Mouse (Mus musculus) bone marrow macrophage, adult 2 months (primary cell): ENCODE measurements around the gene Gdf15. TPM values are rescaled to one million over a fixed set of nuclear protein-coding genes. Genes with fewer than 3 reads are reported as not detected.

ENCODE experiments used
- H3K27ac ChIP-seq: 2 replicates; pipeline ENCODE4 v1.5.1; 2012; ENCODE audit warnings: low read depth, low read length; ENCODE audit not compliant: insufficient read depth
- H3K4me1 ChIP-seq: 2 replicates; pipeline ENCODE4 v1.6.1; 2012; ENCODE audit warnings: low read length; ENCODE audit not compliant: control insufficient read depth, insufficient read depth
- H3K4me3 ChIP-seq: 2 replicates; pipeline ENCODE4 v1.5.1; 2012; ENCODE audit warnings: mild to moderate bottlenecking, low read length, moderate library complexity; ENCODE audit not compliant: insufficient read depth
- CTCF ChIP-seq: IDR thresholded peaks from 2 replicates; pipeline ENCODE4 v1.5.1; 2012; ENCODE audit warnings: low read depth, mild to moderate bottlenecking, low read length, moderate library complexity
- POLR2A ChIP-seq: IDR thresholded peaks from 2 replicates; pipeline ENCODE4 v1.6.1; 2012; ENCODE audit warnings: mild to moderate bottlenecking, low read depth, low read length, borderline replicate concordance
- polyA plus RNA-seq: library from polyadenylated mRNA; stranded (reverse); fragments of >200 nt; gene quantifications from 2 replicates; pipeline ENCODE4 v1.2.4, GENCODE M21; 2012; ENCODE audit not compliant: missing spikeins, insufficient read depth, insufficient read length

Gene Gdf15
- polyA plus RNA-seq, 1 experiment: 3.3 TPM

- H3K4me1 ChIP-seq: peaks cover 38% of the 10 kb centered on the region
- TF ChIP-seq CTCF (no peak), POLR2A (no peak)
- H3K27ac ChIP-seq: no peak overlapping the region
- H3K4me3 ChIP-seq: peak overlapping the region; percentile 94; the same call in 1 of the 2 replicates
Observed at GRCm38 (mm10) chr8:70657739-70658138, 25.5 kb upstream of the Gdf15 start.

- Histone ChIP-seq H3K27ac (no peak overlapping the region), H3K4me1 (peaks cover 41% of the 10 kb centered on the region), H3K4me3 (no peak overlapping the region)
- TF ChIP-seq CTCF: no peak
- TF ChIP-seq POLR2A: no peak
Observed at GRCm38 (mm10) chr8:70657214-70657613, 25.0 kb upstream of the Gdf15 start.

GRCm38 (mm10) chr8:70656193-70656790 is 24.0 kb upstream of the Gdf15 start:
- Histone ChIP-seq H3K4me3 (no peak overlapping the region), H3K4me1 (peaks cover 41% of the 10 kb centered on the region), H3K27ac (no peak overlapping the region)
- TF ChIP-seq POLR2A (no peak), CTCF (no peak)

GRCm38 (mm10) chr8:70655469-70655868 is 23.2 kb upstream of the Gdf15 start:
- TF ChIP-seq POLR2A (no peak), CTCF (no peak)
- Histone ChIP-seq H3K27ac (no peak overlapping the region), H3K4me3 (no peak overlapping the region), H3K4me1 (peaks cover 40% of the 10 kb centered on the region)

- TF ChIP-seq CTCF: no peak
- TF ChIP-seq POLR2A: no peak
- H3K4me3 ChIP-seq: no peak overlapping the region
- H3K27ac ChIP-seq: peak overlapping the region; percentile 66
- H3K4me1 ChIP-seq: peaks cover 45% of the 10 kb centered on the region
Observed at GRCm38 (mm10) chr8:70654121-70654520, 21.9 kb upstream of the Gdf15 start.

- peaks cover 50% of the 10 kb centered on the region for H3K4me1 ChIP-seq
- TF ChIP-seq CTCF: peak; percentile 96
- no peak for TF ChIP-seq POLR2A
- no peak overlapping the region for H3K4me3 ChIP-seq
- H3K27ac ChIP-seq: peak overlapping the region; percentile 59
Observed at GRCm38 (mm10) chr8:70653226-70653625, 21.0 kb upstream of the Gdf15 start.

- Histone ChIP-seq H3K4me1 (peaks cover 69% of the 10 kb centered on the region), H3K4me3 (no peak overlapping the region), H3K27ac (peak overlapping the region; percentile 97)
- TF ChIP-seq CTCF (no peak), POLR2A (no peak)
Observed at GRCm38 (mm10) chr8:70650351-70650750, 18.1 kb upstream of the Gdf15 start.

- TF ChIP-seq CTCF (no peak), POLR2A (no peak)
- Histone ChIP-seq H3K27ac (peak overlapping the region; percentile 97), H3K4me3 (peak overlapping the region; percentile 16), H3K4me1 (peaks cover 70% of the 10 kb centered on the region)
Observed at GRCm38 (mm10) chr8:70649324-70649723, 17.1 kb upstream of the Gdf15 start.

- no peak for TF ChIP-seq POLR2A
- TF ChIP-seq CTCF: no peak
- peaks cover 67% of the 10 kb centered on the region for H3K4me1 ChIP-seq
- H3K4me3 ChIP-seq: peak overlapping the region; percentile 16
- H3K27ac ChIP-seq: peak overlapping the region; percentile 97
Observed at GRCm38 (mm10) chr8:70648921-70649320, 16.7 kb upstream of the Gdf15 start.

- TF ChIP-seq CTCF (no peak), POLR2A (no peak)
- H3K27ac ChIP-seq: peak overlapping the region; percentile 97
- H3K4me1 ChIP-seq: peaks cover 67% of the 10 kb centered on the region
- no peak overlapping the region for H3K4me3 ChIP-seq
Observed at GRCm38 (mm10) chr8:70648164-70648442, 15.8 kb upstream of the Gdf15 start.

- no peak for TF ChIP-seq POLR2A
- 0 out of 2 replicates have a peak, but pooled peaks have one; percentile 10 for TF ChIP-seq CTCF
- Histone ChIP-seq H3K4me3 (no peak overlapping the region), H3K27ac (peak overlapping the region; percentile 97), H3K4me1 (peaks cover 66% of the 10 kb centered on the region)
Observed at GRCm38 (mm10) chr8:70647343-70648163, 15.3 kb upstream of the Gdf15 start.
